Mouse (Mus musculus) embryo, embryonic 9.5 days (tissue): ENCODE measurements around the gene Coq7.

Source experiments
- DNase-seq: peaks from one replicate; pipeline ENCODE4 v3.0.0-alpha.2; 2017; ENCODE audit errors: extremely low spot score

Coq7 gene

GRCm38 (mm10) chr7:118494892-118495579 is 38.1 kb downstream of the Coq7 start:
- no peak for DNase-seq

- no peak for DNase-seq
Observed at GRCm38 (mm10) chr7:118493892-118494291, 39.3 kb downstream of the Coq7 start.

GRCm38 (mm10) chr7:118491431-118492147 is 41.6 kb downstream of the Coq7 start, which contains the start of gene Itpripl2:
Gene Itpripl2, minus strand, starts transcription at chr7:118491975.
- DNase-seq, result peak; percentile 82

- peak; percentile 49 for DNase-seq
Observed at GRCm38 (mm10) chr7:118490666-118491430, 42.3 kb downstream of the Coq7 start.

GRCm38 (mm10) chr7:118489706-118490665 is 43.2 kb downstream of the Coq7 start:
- DNase-seq, result peak; percentile 14

GRCm38 (mm10) chr7:118488060-118488664 is 45.0 kb downstream of the Coq7 start:
- DNase-seq, result no peak

- DNase-seq, result no peak
Observed at GRCm38 (mm10) chr7:118486917-118487316, 46.2 kb downstream of the Coq7 start.

GRCm38 (mm10) chr7:118483996-118484395 is 49.2 kb downstream of the Coq7 start:
- no peak for DNase-seq

GRCm38 (mm10) chr7:118482001-118482400 is 51.2 kb downstream of the Coq7 start:
- DNase-seq, result no peak

GRCm38 (mm10) chr7:118481047-118481810 is 51.9 kb downstream of the Coq7 start:
- DNase-seq, result no peak

GRCm38 (mm10) chr7:118480160-118480709 is 52.9 kb downstream of the Coq7 start:
- no peak for DNase-seq

- no peak for DNase-seq
Observed at GRCm38 (mm10) chr7:118478835-118479312, 54.3 kb downstream of the Coq7 start.

GRCm38 (mm10) chr7:118476428-118476827 is 56.7 kb downstream of the Coq7 start:
- no peak for DNase-seq

- no peak for DNase-seq
Observed at GRCm38 (mm10) chr7:118475008-118475705, 58.0 kb downstream of the Coq7 start.

GRCm38 (mm10) chr7:118472886-118473285 is 60.3 kb downstream of the Coq7 start:
- DNase-seq, result no peak

- no peak for DNase-seq
Observed at GRCm38 (mm10) chr7:118468060-118468459, 65.1 kb downstream of the Coq7 start.

GRCm38 (mm10) chr7:118464432-118464831 is 68.7 kb downstream of the Coq7 start:
- no peak for DNase-seq

GRCm38 (mm10) chr7:118462818-118463762 is 70.1 kb downstream of the Coq7 start:
- no peak for DNase-seq
